Comparison of ENCODE assay signal across 28 mouse cellular contexts in genomic region chr17:9647644-9648043, GRCm38 (mm10). TPM values are rescaled to one million over a fixed set of nuclear protein-coding genes. Genes with fewer than 3 reads are reported as not detected.
"Had no signal": no experiment of that assay in that cellular context is flagged by ENCODE, and none has a peak within 500 bp of the region (broad histone marks: within the 10 kb centered on the region; RNA-seq: fewer than 3 reads in every experiment).

No protein-coding gene starts in this region.

- H3K4me2 ChIP-seq: limb, embryonic 13.5 days; liver, embryonic 12.5 days; liver, embryonic 15.5 days; lung, embryonic 15.5 days; midbrain, embryonic 12.5 days; neural tube, embryonic 12.5 days had no signal

- ATAC-seq: liver, embryonic 12.5 days had no signal

- H3K9me3 ChIP-seq: limb, embryonic 10.5 days; limb, embryonic 13.5 days; liver, embryonic 12.5 days; liver, embryonic 15.5 days; lung, embryonic 15.5 days; midbrain, embryonic 12.5 days; neural tube, embryonic 12.5 days had no signal

- DNase-seq: kidney, adult 2 months; kidney, postnatal 25 days; layer of hippocampus, adult 9-11 months; liver; lung, adult 18-20 months; lung, postnatal 10 days; lung, postnatal 36 days; thymus, adult 18-20 months; thymus, postnatal 36 days had no signal

- H3K27ac ChIP-seq: kidney, postnatal 0 days; layer of hippocampus, adult 2 months; limb, embryonic 10.5 days; limb, embryonic 13.5 days; liver, embryonic 12.5 days; liver, embryonic 15.5 days; lung, embryonic 15.5 days; midbrain, embryonic 12.5 days; neural tube, embryonic 12.5 days had no signal

- H3K9ac ChIP-seq: limb, embryonic 13.5 days; liver, embryonic 12.5 days; liver, embryonic 15.5 days; lung, embryonic 15.5 days; midbrain, embryonic 12.5 days; neural tube, embryonic 12.5 days had no signal

- H3K27me3 ChIP-seq: limb, embryonic 13.5 days; liver, embryonic 12.5 days; liver, embryonic 15.5 days; lung, embryonic 15.5 days; midbrain, embryonic 12.5 days; neural tube, embryonic 12.5 days had no signal

- H3K4me1 ChIP-seq: limb, embryonic 10.5 days; limb, embryonic 13.5 days; liver, embryonic 12.5 days; liver, embryonic 15.5 days; lung, embryonic 15.5 days had no signal

- H3K4me3 ChIP-seq: layer of hippocampus, adult 2 months; limb, embryonic 10.5 days; limb, embryonic 13.5 days; liver, embryonic 12.5 days; liver, embryonic 15.5 days; lung, embryonic 15.5 days; midbrain, embryonic 12.5 days; neural tube, embryonic 12.5 days had no signal

- H3K36me3 ChIP-seq: limb, embryonic 10.5 days; limb, embryonic 13.5 days; liver, embryonic 12.5 days; liver, embryonic 15.5 days; lung, embryonic 15.5 days; midbrain, embryonic 12.5 days; neural tube, embryonic 12.5 days had no signal

RNA-seq across cellular contexts. Expression of gene Pabpc6, which starts 21.9 kb away (rescaled TPM):
- total RNA-seq: layer of hippocampus, adult 2 months; layer of hippocampus, postnatal 25 days; left cerebral cortex, adult 18-20 months; left cerebral cortex, postnatal 25 days; megakaryocyte-erythroid progenitor cell, adult 5-6 weeks had no signal
- polyA plus RNA-seq: kidney, embryonic 14.5 days; kidney, postnatal 0 days; large intestine, adult 2 months; limb, embryonic 10.5 days; limb, embryonic 13.5 days; liver, embryonic 12.5 days; liver, embryonic 15.5 days; lung, embryonic 15.5 days; midbrain, embryonic 12.5 days; neural tube, embryonic 12.5 days; small intestine, adult 2 months; spleen, adult 2 months; stomach, embryonic 16.5 days; urinary bladder, adult 2 months had no signal
